Comparison of ENCODE assay signal across 8 mouse cellular contexts in genomic region chr3:22078529-22078928, GRCm38 (mm10). TPM values are rescaled to one million over a fixed set of nuclear protein-coding genes. Genes with fewer than 3 reads are reported as not detected.
A peak's percentile ranks its signal among the peaks of the same experiment; 100 is the strongest.
DNase-seq lines count a peak whose midpoint lies in the region; ATAC-seq and TF ChIP-seq lines count a peak whose summit lies in the region.

No protein-coding gene starts in this region.

- no peak overlapping the region for H3K27ac ChIP-seq in kidney, embryonic 16.5 days (ENCODE audit: low read length)
- no peak overlapping the region for H3K27ac ChIP-seq in kidney, adult 2 months (ENCODE audit: insufficient read depth, low read depth, low read length)
- H3K27ac ChIP-seq in cortical plate, adult 2 months (ENCODE audit: insufficient read depth, low read length) = no peak overlapping the region
- H3K27ac ChIP-seq in hindbrain, postnatal 0 days = no peak overlapping the region
- H3K27ac ChIP-seq in midbrain, embryonic 16.5 days (ENCODE audit: low read length) = no peak overlapping the region

- 36% methylated on average over 3 of the region's 3 CpGs for WGBS in kidney, embryonic 16.5 days
- WGBS in kidney, adult 2 months = 63% methylated on average over 3 of the region's 3 CpGs
- 39% methylated on average over 3 of the region's 3 CpGs for WGBS in hindbrain, postnatal 0 days
- WGBS in midbrain, embryonic 16.5 days = 50% methylated on average over 3 of the region's 3 CpGs

- no peak for ATAC-seq in kidney, embryonic 16.5 days (ENCODE audit: low FRiP score, low TSS enrichment)
- ATAC-seq in hindbrain, postnatal 0 days = no peak
- ATAC-seq in midbrain, embryonic 16.5 days = no peak
- ATAC-seq in cerebellum, adult (ENCODE audit: insufficient number of reproducible peaks, low FRiP score, low TSS enrichment) = no peak

- peak overlapping the region; percentile 29; the same call in 1 of the 2 replicates for H3K9ac ChIP-seq in kidney, embryonic 16.5 days (replicated peaks; ENCODE audit: low read length)
- H3K9ac ChIP-seq in hindbrain, postnatal 0 days (replicated peaks; ENCODE audit: low read length) = no peak overlapping the region; the same call in 1 of the 2 replicates
- no peak overlapping the region; the same call in 1 of the 2 replicates for H3K9ac ChIP-seq in midbrain, embryonic 16.5 days (ENCODE audit: low read depth, low read length)

- intact Hi-C loops in left cerebral cortex, postnatal 25 days (cut with DNase I) = loop anchor here (5.0 kb wide), 6 partner anchors 64 to 1421 kb away; no protein-coding TSS in a partner anchor

- no peak for TF ChIP-seq CTCF in kidney, adult 2 months (conservative IDR thresholded peaks at IDR 0.05; ENCODE audit: insufficient read depth, insufficient read length, low read depth, low read length)
- TF ChIP-seq CTCF in cortical plate, adult 2 months (IDR thresholded peaks at IDR 0.05; ENCODE audit: extremely low read depth, insufficient read depth, low read length) = no peak
- TF ChIP-seq CTCF in hindbrain, postnatal 0 days (IDR thresholded peaks at IDR 0.05; ENCODE audit: low read depth) = no peak

- H3K36me3 ChIP-seq in kidney, embryonic 16.5 days (ENCODE audit: insufficient read depth, low read length) = 0 out of 2 replicates have a peak, but pooled peaks cover 7% of the 10 kb centered on the region
- H3K36me3 ChIP-seq in kidney, adult 2 months (ENCODE audit: control insufficient read depth, insufficient read depth, low read length) = no peaks in the 10 kb centered on the region
- no peaks in the 10 kb centered on the region for H3K36me3 ChIP-seq in hindbrain, postnatal 0 days (ENCODE audit: insufficient read depth, low read length)
- H3K36me3 ChIP-seq in midbrain, embryonic 16.5 days (ENCODE audit: control insufficient read depth, insufficient read depth, low read length) = no peaks in the 10 kb centered on the region

- H3K9me3 ChIP-seq in kidney, embryonic 16.5 days (ENCODE audit: low read length) = no peaks in the 10 kb centered on the region
- H3K9me3 ChIP-seq in hindbrain, postnatal 0 days (ENCODE audit: low read length) = no peaks in the 10 kb centered on the region
- no peaks in the 10 kb centered on the region for H3K9me3 ChIP-seq in midbrain, embryonic 16.5 days (replicated peaks; ENCODE audit: control insufficient read depth, low read length, poor library complexity, severe bottlenecking)

- H3K27me3 ChIP-seq in kidney, embryonic 16.5 days (ENCODE audit: insufficient read depth, low read length) = no peaks in the 10 kb centered on the region
- no peaks in the 10 kb centered on the region for H3K27me3 ChIP-seq in kidney, adult 2 months (replicated peaks; ENCODE audit: control insufficient read depth, insufficient read depth, low read length)
- H3K27me3 ChIP-seq in hindbrain, postnatal 0 days (ENCODE audit: insufficient read depth, low read length) = no peaks in the 10 kb centered on the region
- no peaks in the 10 kb centered on the region for H3K27me3 ChIP-seq in midbrain, embryonic 16.5 days (ENCODE audit: control insufficient read depth, insufficient read depth, low read depth, low read length)

- H3K4me2 ChIP-seq in kidney, embryonic 16.5 days (replicated peaks; ENCODE audit: low read depth, low read length) = peak overlapping the region; percentile 89
- H3K4me2 ChIP-seq in hindbrain, postnatal 0 days (ENCODE audit: low read depth, low read length) = peak overlapping the region; percentile 75
- peak overlapping the region; percentile 68 for H3K4me2 ChIP-seq in midbrain, embryonic 16.5 days (ENCODE audit: low read length)

- H3K4me1 ChIP-seq in kidney, embryonic 16.5 days (ENCODE audit: insufficient read depth, low read length) = peaks cover 29% of the 10 kb centered on the region
- H3K4me1 ChIP-seq in kidney, adult 2 months (ENCODE audit: control insufficient read depth, insufficient read depth, low read length) = peaks cover 31% of the 10 kb centered on the region
- peaks cover 12% of the 10 kb centered on the region for H3K4me1 ChIP-seq in cortical plate, adult 2 months (ENCODE audit: control insufficient read depth, insufficient read depth, low read length)
- H3K4me1 ChIP-seq in hindbrain, postnatal 0 days (ENCODE audit: insufficient read depth, low read length) = 0 out of 2 replicates have a peak, but pooled peaks cover 7% of the 10 kb centered on the region
- H3K4me1 ChIP-seq in midbrain, embryonic 16.5 days (ENCODE audit: control insufficient read depth, insufficient read depth, low read length) = peaks cover 30% of the 10 kb centered on the region

- no peak for DNase-seq in kidney, adult 2 months
- DNase-seq in hindbrain, postnatal 0 days (ENCODE audit: low spot score) = no peak
- DNase-seq in frontal cortex, adult 2 months (ENCODE audit: extremely low spot score in 1 of 2, low spot score in 1 of 2) = no peak
- no peak for DNase-seq in left cerebral cortex, postnatal 25 days (ENCODE audit: low spot score in 2 of 2)

- TF ChIP-seq POLR2A in kidney, adult 2 months (IDR thresholded peaks at IDR 0.05; ENCODE audit: low read depth, low read length) = no peak
- no peak for TF ChIP-seq POLR2A in cortical plate, adult 2 months (IDR thresholded peaks at IDR 0.05; ENCODE audit: extremely low read depth, insufficient read depth, low read length)

- peak overlapping the region; percentile 93 for H3K4me3 ChIP-seq in kidney, embryonic 16.5 days (ENCODE audit: low read length)
- H3K4me3 ChIP-seq in kidney, adult 2 months (ENCODE audit: insufficient read depth, low read depth, low read length) = no peak overlapping the region
- peak overlapping the region; percentile 76; the same call in 1 of the 2 replicates for H3K4me3 ChIP-seq in cortical plate, adult 2 months (ENCODE audit: insufficient read depth, low read length)
- H3K4me3 ChIP-seq in hindbrain, postnatal 0 days (ENCODE audit: low read length) = peak overlapping the region; percentile 67
- H3K4me3 ChIP-seq in midbrain, embryonic 16.5 days (ENCODE audit: low read depth, low read length) = peak overlapping the region; percentile 75

RNA-seq across cellular contexts. Expression of gene Tbl1xr1, which starts 2.1 kb away (rescaled TPM):
- 19.2 and 23.2 TPM in 2 replicates for polyA plus RNA-seq in kidney, embryonic 16.5 days (2015; fragmentation: Nextera tagmentation; extraction: Ambion mirVana)
- polyA plus RNA-seq in kidney, adult 2 months (2012; rRNA removed) = 22.3 and 26.7 TPM in 2 replicates
- 47.1 and 48.9 TPM in 2 replicates for polyA plus RNA-seq in cortical plate, adult 2 months (2012; rRNA removed)
- total RNA-seq in hindbrain, postnatal 0 days (2014; rRNA removed) = 33.1 and 50.3 TPM in 2 replicates
- polyA plus RNA-seq in hindbrain, postnatal 0 days (2015; fragmentation: Nextera tagmentation; extraction: Ambion mirVana) = 9.7 and 12.8 TPM in 2 replicates
- 15.1 and 17.4 TPM in 2 replicates for polyA plus RNA-seq in midbrain, embryonic 16.5 days (2015; fragmentation: Nextera tagmentation; extraction: Ambion mirVana)
- 43.1 and 46.5 TPM in 2 replicates for polyA plus RNA-seq in frontal cortex, adult 2 months (2012; rRNA removed)
- total RNA-seq in left cerebral cortex, postnatal 25 days (2021) = 100 to 1,000 TPM; 128 to 139 TPM
